8 mouse cellular contexts compared by ENCODE assay signal in the genomic region with DNA sequence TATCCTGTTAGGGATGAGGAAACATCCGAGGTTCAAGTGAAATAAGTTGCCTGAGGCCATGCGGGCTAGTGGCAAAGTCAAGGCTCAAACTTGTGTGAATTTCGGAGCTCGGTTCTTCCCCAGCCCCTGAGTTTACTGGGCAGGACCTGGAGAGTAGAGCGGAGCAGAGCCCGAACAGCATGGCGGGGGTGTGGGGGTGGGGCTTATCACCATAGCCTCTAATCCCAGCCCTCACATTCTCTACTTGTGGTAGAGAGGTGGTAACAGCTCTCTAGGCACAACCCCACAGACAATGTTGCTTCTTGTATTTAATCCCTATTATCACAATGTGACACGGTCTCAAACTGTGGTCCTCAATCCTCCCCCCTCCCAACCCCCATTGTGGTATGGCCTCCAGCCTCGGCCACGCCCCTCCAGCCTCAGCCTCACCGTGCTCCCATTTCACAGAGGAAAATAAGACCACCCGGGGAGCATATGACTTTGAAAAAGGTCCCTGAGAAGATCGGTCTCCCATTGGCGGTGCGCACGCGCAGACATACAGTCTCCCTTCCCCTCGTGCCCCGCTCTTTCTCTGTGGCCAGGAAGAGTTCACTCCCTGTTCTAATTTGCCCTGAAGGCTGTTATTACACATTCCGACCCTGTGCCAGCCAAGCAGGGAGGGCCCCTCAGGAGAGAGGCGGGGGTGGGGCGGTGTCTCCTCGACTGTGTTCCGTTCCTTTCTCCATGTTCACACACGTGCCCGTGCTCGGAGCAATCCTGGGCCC. TPM values are rescaled to one million over a fixed set of nuclear protein-coding genes. Genes with fewer than 3 reads are reported as not detected.
DNase-seq lines count a peak whose midpoint lies in the region; ATAC-seq and TF ChIP-seq lines count a peak whose summit lies in the region.

No protein-coding gene starts in this region.

- no peaks in the 10 kb centered on the region for H3K27me3 ChIP-seq in cerebellum, adult 2 months (ENCODE audit: control insufficient read depth, insufficient read depth, low read length)
- H3K27me3 ChIP-seq in forebrain, embryonic 12.5 days, result peaks cover 58% of the 10 kb centered on the region
- no peaks in the 10 kb centered on the region for H3K27me3 ChIP-seq in intestine, embryonic 15.5 days (replicated peaks)
- H3K27me3 ChIP-seq in neural tube, embryonic 14.5 days (ENCODE audit: control insufficient read depth, insufficient read depth, low read length), result no peaks in the 10 kb centered on the region

- DNase-seq in cerebellum, adult 2 months, result peak; percentile 20 to 37
- no peak for DNase-seq in cerebellum, adult 11-12 months
- DNase-seq in WW6 (ENCODE audit: low read depth, low spot score), result peak; percentile 50
- peak; percentile 70 to 79 for DNase-seq in lung, adult 18-20 months
- DNase-seq in spleen, postnatal 14 days (ENCODE audit: low spot score in 2 of 2), result no peak

- no peak overlapping the region for H3K27ac ChIP-seq in cerebellum, adult 2 months (ENCODE audit: insufficient read depth, low read length)
- H3K27ac ChIP-seq in forebrain, embryonic 12.5 days, result no peak overlapping the region
- no peak overlapping the region for H3K27ac ChIP-seq in intestine, embryonic 15.5 days
- no peak overlapping the region for H3K27ac ChIP-seq in neural tube, embryonic 14.5 days (ENCODE audit: low read depth, low read length)

- TF ChIP-seq POLR2A in cerebellum, adult 2 months (IDR thresholded peaks at IDR 0.05; ENCODE audit: borderline replicate concordance, insufficient read depth, low read length), result no peak

- 4% methylated on average over 27 of the region's 27 CpGs for WGBS in cerebellum, adult 2 months
- 2% methylated on average over 27 of the region's 27 CpGs for WGBS in forebrain, embryonic 12.5 days
- 3% methylated on average over 27 of the region's 27 CpGs for WGBS in intestine, embryonic 15.5 days
- WGBS in neural tube, embryonic 14.5 days, result 2% methylated on average over 27 of the region's 27 CpGs

- no peak for TF ChIP-seq CTCF in cerebellum, adult 2 months (IDR thresholded peaks at IDR 0.05; ENCODE audit: borderline replicate concordance, insufficient read depth, low read depth, low read length)

- H3K9ac ChIP-seq in forebrain, embryonic 12.5 days, result peak overlapping the region; percentile 38; the same call in 1 of the 2 replicates
- peak overlapping the region; percentile 32 for H3K9ac ChIP-seq in intestine, embryonic 15.5 days
- H3K9ac ChIP-seq in neural tube, embryonic 14.5 days (replicated peaks; ENCODE audit: low read depth, low read length), result peak overlapping the region; percentile 39; the same call in 1 of the 2 replicates

- H3K9me3 ChIP-seq in forebrain, embryonic 12.5 days, result no peaks in the 10 kb centered on the region
- H3K9me3 ChIP-seq in intestine, embryonic 15.5 days, result no peaks in the 10 kb centered on the region
- no peaks in the 10 kb centered on the region for H3K9me3 ChIP-seq in neural tube, embryonic 14.5 days (ENCODE audit: control insufficient read depth, low read length)

- no peaks in the 10 kb centered on the region for H3K36me3 ChIP-seq in forebrain, embryonic 12.5 days (replicated peaks)
- H3K36me3 ChIP-seq in intestine, embryonic 15.5 days, result no peaks in the 10 kb centered on the region
- no peaks in the 10 kb centered on the region for H3K36me3 ChIP-seq in neural tube, embryonic 14.5 days (ENCODE audit: control insufficient read depth, insufficient read depth, low read length)

- peak; percentile 80 for ATAC-seq in forebrain, embryonic 12.5 days (ENCODE audit: low FRiP score)
- ATAC-seq in intestine, embryonic 15.5 days, result peak; percentile 77
- ATAC-seq in neural tube, embryonic 14.5 days (ENCODE audit: low read depth), result peak; percentile 68; the same call in 1 of the 2 replicates

- H3K4me2 ChIP-seq in forebrain, embryonic 12.5 days, result peak overlapping the region; percentile 55
- H3K4me2 ChIP-seq in intestine, embryonic 15.5 days (replicated peaks), result peak overlapping the region; percentile 80
- H3K4me2 ChIP-seq in neural tube, embryonic 14.5 days (ENCODE audit: low read depth, low read length), result peak overlapping the region; percentile 49

- peak overlapping the region; percentile 53 for H3K4me3 ChIP-seq in cerebellum, adult 2 months (replicated peaks; ENCODE audit: insufficient read depth, low read depth, low read length)
- peak overlapping the region; percentile 33 for H3K4me3 ChIP-seq in forebrain, embryonic 12.5 days (replicated peaks)
- peak overlapping the region; percentile 34 for H3K4me3 ChIP-seq in intestine, embryonic 15.5 days (replicated peaks)
- peak overlapping the region; percentile 22; the same call in 1 of the 2 replicates for H3K4me3 ChIP-seq in neural tube, embryonic 14.5 days (ENCODE audit: low read depth, low read length)

- H3K4me1 ChIP-seq in cerebellum, adult 2 months (ENCODE audit: control insufficient read depth, insufficient read depth, low read length), result 0 out of 2 replicates have a peak, but pooled peaks cover 2% of the 10 kb centered on the region
- H3K4me1 ChIP-seq in forebrain, embryonic 12.5 days, result peaks cover 35% of the 10 kb centered on the region
- H3K4me1 ChIP-seq in intestine, embryonic 15.5 days (replicated peaks), result peaks cover 18% of the 10 kb centered on the region
- H3K4me1 ChIP-seq in neural tube, embryonic 14.5 days (ENCODE audit: control insufficient read depth, insufficient read depth, low read length), result peaks cover 7% of the 10 kb centered on the region

RNA-seq across cellular contexts. Expression of gene Trpv4, which starts 10.8 kb away (rescaled TPM):
- 3.0 and 5.5 TPM in 2 replicates for polyA plus RNA-seq in cerebellum, adult 2 months (2012; rRNA removed)
- polyA plus RNA-seq in forebrain, embryonic 12.5 days (2016; fragmentation: Nextera tagmentation; extraction: Ambion mirVana), result 0.67 and 0.69 TPM in 2 replicates
- 0.92 and 1.0 TPM in 2 replicates for polyA plus RNA-seq in intestine, embryonic 15.5 days (2015; fragmentation: Nextera tagmentation; extraction: Ambion mirVana)
- 0.39 and 0.59 TPM in 2 replicates for polyA plus RNA-seq in neural tube, embryonic 14.5 days (2014; fragmentation: Nextera tagmentation; extraction: Ambion mirVana)

RNA-seq across cellular contexts. Expression of gene Gltp, which starts 43.4 kb away (rescaled TPM):
- polyA plus RNA-seq in cerebellum, adult 2 months (2012; rRNA removed), result 79.3 and 87.5 TPM in 2 replicates
- 66.2 and 73.5 TPM in 2 replicates for polyA plus RNA-seq in forebrain, embryonic 12.5 days (2016; fragmentation: Nextera tagmentation; extraction: Ambion mirVana)
- 99.7 and 103 TPM in 2 replicates for polyA plus RNA-seq in intestine, embryonic 15.5 days (2015; fragmentation: Nextera tagmentation; extraction: Ambion mirVana)
- polyA plus RNA-seq in neural tube, embryonic 14.5 days (2014; fragmentation: Nextera tagmentation; extraction: Ambion mirVana), result 26.9 and 30.8 TPM in 2 replicates

Comparison
In these comparisons a context has a peak if more than half of its experiments do, and no peak if none do; other contexts are left out.
1. DNase-seq: peak in cerebellum, adult 2 months (2 of 2), WW6 (single experiment) and lung, adult 18-20 months (2 of 2); none in cerebellum, adult 11-12 months (single experiment) and spleen, postnatal 14 days (0 of 2).
2. Peak in every context shown above with its lines, with median percentiles within 50 percentile points of each other: H3K4me3 ChIP-seq, ATAC-seq, H3K4me2 ChIP-seq and H3K9ac ChIP-seq.